Mouse (Mus musculus): ENCODE results near the gene Ubqlnl.

- TF ChIP-seq POLR2A (IDR thresholded peaks at IDR 0.05; ENCODE audit: extremely low read depth, insufficient read depth, low read length) (no peak), CTCF (IDR thresholded peaks at IDR 0.05; ENCODE audit: low read depth, low read length) (no peak)
Observed at GRCm38 (mm10) chr7:104104757-104104972, 45.7 kb downstream of the Ubqlnl start, which contains the start of gene Olfr646.
